Mouse (Mus musculus): ENCODE measurements around the gene Csde1. TPM values are rescaled to one million over a fixed set of nuclear protein-coding genes. Genes with fewer than 3 reads are reported as not detected.

The Csde1 gene
- total RNA-seq, 2 experiments from 2014 or later: 231 to 491 TPM

Other genes with a start within 250 kb of the Csde1 start
- not detected in 2 replicates for gene Tshb, start 237.7 kb upstream of the Csde1 start, total RNA-seq (2015)
- not detected in 2 replicates for gene Tshb, start 237.7 kb upstream of the Csde1 start, total RNA-seq (2017)
- gene Sycp1, start 84.3 kb upstream of the Csde1 start, total RNA-seq (2015): not detected in 2 replicates
- gene Sycp1, start 84.3 kb upstream of the Csde1 start, total RNA-seq (2017): not detected in 2 replicates
- not detected in 2 replicates for gene Nr1h5, start 56.3 kb upstream of the Csde1 start, total RNA-seq (2015)
- gene Nr1h5, start 56.3 kb upstream of the Csde1 start, total RNA-seq (2017): not detected in 2 replicates
- gene Sike1, start 24.7 kb upstream of the Csde1 start, total RNA-seq (2015): 62.6 and 75.0 TPM in 2 replicates
- gene Sike1, start 24.7 kb upstream of the Csde1 start, total RNA-seq (2017): 65.9 and 74.4 TPM in 2 replicates
- gene Nras, start 37.9 kb downstream of the Csde1 start, total RNA-seq (2015): 75.9 and 83.9 TPM in 2 replicates
- 58.3 and 59.8 TPM in 2 replicates for gene Nras, start 37.9 kb downstream of the Csde1 start, total RNA-seq (2017)
- gene Ampd1, start 53.6 kb downstream of the Csde1 start, total RNA-seq (2015): not detected in 2 replicates
- gene Ampd1, start 53.6 kb downstream of the Csde1 start, total RNA-seq (2017): 0.44 TPM in 1 of 2 replicates, not detected in the other
- gene Dennd2c, start 82.2 kb downstream of the Csde1 start, total RNA-seq (2015): 3.4 and 5.0 TPM in 2 replicates
- 5.3 and 6.9 TPM in 2 replicates for gene Dennd2c, start 82.2 kb downstream of the Csde1 start, total RNA-seq (2017)
- gene Bcas2, start 151.2 kb downstream of the Csde1 start, total RNA-seq (2015): 83.8 and 85.1 TPM in 2 replicates
- gene Bcas2, start 151.2 kb downstream of the Csde1 start, total RNA-seq (2017): 100 and 117 TPM in 2 replicates

All from megakaryocyte, adult 5-6 weeks (primary cell).